Mouse (Mus musculus) lung, embryonic 14.5 days (tissue): ENCODE results near the gene Spata2. TPM values are rescaled to one million over a fixed set of nuclear protein-coding genes. Genes with fewer than 3 reads are reported as not detected.

Experiments used
- ATAC-seq: fragments of 200-750 bp; cut with Nextera tagmentation; 2 replicates; pipeline ENCODE4 v1.8.0; 2017; ENCODE audit warnings: mild to moderate bottlenecking, moderate TSS enrichment, moderate library complexity; ENCODE audit not compliant: insufficient read depth
- DNase-seq: peaks from one replicate; pipeline ENCODE4 v3.0.0-alpha.2; 2015
- H3K27ac ChIP-seq: fragments of 300-500 bp; sonication (generic); 2 replicates; pipeline ENCODE4 v1.5.1; 2014; ENCODE audit warnings: low read depth, mild to moderate bottlenecking, moderate library complexity
- H3K27me3 ChIP-seq: fragments of 300-500 bp; sonication (generic); 2 replicates; pipeline ENCODE4 v1.6.1; 2014; ENCODE audit warnings: low read length, control low read depth; ENCODE audit not compliant: insufficient read depth
- H3K36me3 ChIP-seq: fragments of 300-500 bp; sonication (generic); 2 replicates; pipeline ENCODE4 v1.6.1; 2014; ENCODE audit warnings: control low read depth; ENCODE audit not compliant: insufficient read depth
- H3K4me1 ChIP-seq: fragments of 300-500 bp; sonication (generic); 2 replicates; pipeline ENCODE4 v1.6.1; 2014; ENCODE audit warnings: antibody characterized with exemption, control low read depth; ENCODE audit not compliant: insufficient read depth
- H3K4me2 ChIP-seq: fragments of 300-500 bp; sonication (generic); 2 replicates; pipeline ENCODE4 v1.6.1; 2014; ENCODE audit warnings: mild to moderate bottlenecking
- H3K4me3 ChIP-seq: fragments of 300-500 bp; sonication (generic); 2 replicates; pipeline ENCODE4 v1.5.1; 2014; ENCODE audit warnings: low read depth, low read length
- H3K9ac ChIP-seq: fragments of 300-500 bp; sonication (generic); 2 replicates; pipeline ENCODE4 v1.6.1; 2014
- H3K9me3 ChIP-seq: fragments of 300-500 bp; sonication (generic); 2 replicates; pipeline ENCODE4 v1.6.1; 2016; ENCODE audit warnings: low read depth, low read length, control low read depth
- CTCF ChIP-seq: IDR thresholded peaks from 2 replicates; pipeline ENCODE4 v1.5.1; 2016; ENCODE audit warnings: antibody characterized with exemption, low read depth
- WGBS: fragments of 180-500 bp; shearing (Covaris S2); extraction: QIAGEN DNeasy Blood & Tissue Kit; methylation state at CpG from one replicate; pipeline ENCODE4 v1.1.7; 2014; 5-methylcytosine and 5-hydroxymethylcytosine counted together
- polyA plus RNA-seq: library from polyadenylated mRNA; unstranded; fragments of >200 nt; fragmentation: Nextera tagmentation; extraction: Ambion mirVana; gene quantifications from 2 replicates; pipeline ENCODE4 v1.2.1, GENCODE M21; 2014

Spata2 gene
- polyA plus RNA-seq, 1 experiment from 2014 or later, result 15.6 TPM

DNA sequence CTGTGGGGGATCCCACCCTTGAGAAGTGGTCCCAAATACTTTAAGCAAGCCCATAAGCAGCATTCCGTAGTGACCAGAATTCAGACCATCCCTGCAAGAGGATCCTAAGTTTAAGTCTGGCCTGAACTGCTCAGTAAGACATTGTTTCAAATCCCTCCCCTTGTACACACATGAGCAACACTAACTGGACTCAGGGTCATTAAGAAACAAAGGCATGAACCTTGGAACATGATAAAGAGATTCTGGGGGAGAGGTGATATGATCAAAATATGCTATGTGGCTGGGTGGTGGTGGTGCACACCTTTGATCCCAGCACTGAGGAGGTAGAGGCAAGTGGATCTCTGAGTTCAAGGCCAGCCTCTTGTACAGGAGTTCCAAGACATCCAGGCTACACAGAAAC, 13.2 kb downstream of the Spata2 start:
- ATAC-seq, result no peak
- H3K4me2 ChIP-seq, result no peak overlapping the region
- no peak overlapping the region for H3K4me3 ChIP-seq
- no peak overlapping the region for H3K9ac ChIP-seq
- H3K36me3 ChIP-seq, result peaks cover 40% of the 10 kb centered on the region
- no peaks in the 10 kb centered on the region for H3K9me3 ChIP-seq
- DNase-seq, result no peak
- WGBS, result 94% methylated on average over 1 of the region's 1 CpGs
- no peak overlapping the region for H3K27ac ChIP-seq
- no peaks in the 10 kb centered on the region for H3K27me3 ChIP-seq
- peaks cover 4% of the 10 kb centered on the region; the same call in 1 of the 2 replicates for H3K4me1 ChIP-seq
- TF ChIP-seq CTCF, result no peak

DNA sequence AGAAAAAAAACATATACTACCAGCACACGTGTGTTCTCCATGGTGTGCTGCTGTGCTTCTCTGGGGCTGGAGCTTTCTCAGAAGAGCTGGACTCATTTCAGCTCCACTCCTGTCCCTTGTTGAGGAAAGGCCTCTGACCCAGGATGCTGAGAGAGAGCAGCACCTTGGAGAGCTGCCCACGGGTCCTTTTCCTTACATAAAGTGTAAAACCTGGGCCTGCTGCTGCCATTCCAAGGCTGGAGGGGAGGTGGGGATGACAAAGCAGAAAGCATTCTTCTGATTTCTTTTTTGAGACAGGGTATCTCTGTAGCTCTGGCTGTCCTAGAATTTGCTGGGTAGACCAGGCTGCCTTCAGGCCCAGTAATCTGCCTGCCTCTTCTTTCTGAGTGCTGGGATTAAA, 14.6 kb downstream of the Spata2 start:
- no peak for TF ChIP-seq CTCF
- no peak for ATAC-seq
- Histone ChIP-seq H3K4me2 (no peak overlapping the region), H3K4me3 (no peak overlapping the region), H3K4me1 (peaks cover 4% of the 10 kb centered on the region; the same call in 1 of the 2 replicates), H3K36me3 (peaks cover 40% of the 10 kb centered on the region), H3K27ac (no peak overlapping the region), H3K9ac (no peak overlapping the region), H3K9me3 (no peaks in the 10 kb centered on the region), H3K27me3 (no peaks in the 10 kb centered on the region)
- 36% methylated on average over 2 of the region's 2 CpGs for WGBS
- peak; percentile 35 for DNase-seq

DNA sequence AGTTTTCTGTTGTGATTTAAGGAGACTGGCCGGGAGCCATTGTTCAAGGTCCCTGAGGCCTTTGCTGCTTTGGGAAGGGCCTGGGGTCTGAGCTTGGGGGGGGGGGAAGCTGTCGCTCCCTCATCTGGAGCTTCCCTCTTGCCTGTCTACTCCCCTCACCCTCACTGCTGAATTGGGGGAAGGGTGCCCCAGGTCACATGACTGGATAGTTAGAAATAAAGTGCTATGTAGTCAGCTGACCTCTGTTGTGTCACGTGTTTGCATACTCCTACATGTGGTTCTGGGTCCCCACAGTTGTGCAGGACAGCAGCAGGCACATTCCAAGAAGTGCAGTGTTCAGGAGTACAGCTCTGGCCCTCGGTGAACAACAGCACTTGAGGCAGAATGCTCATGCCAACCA, 15.9 kb downstream of the Spata2 start:
- WGBS, result 54% methylated on average over 4 of the region's 4 CpGs
- H3K4me1 ChIP-seq, result peaks cover 4% of the 10 kb centered on the region; the same call in 1 of the 2 replicates
- no peak overlapping the region for H3K4me2 ChIP-seq
- H3K9me3 ChIP-seq, result no peaks in the 10 kb centered on the region
- H3K36me3 ChIP-seq, result peaks cover 42% of the 10 kb centered on the region
- no peak overlapping the region for H3K4me3 ChIP-seq
- peak overlapping the region; percentile 32; the same call in 1 of the 2 replicates for H3K27ac ChIP-seq
- no peak overlapping the region for H3K9ac ChIP-seq
- DNase-seq, result no peak
- TF ChIP-seq CTCF, result no peak
- peak; percentile 16; the same call in 1 of the 2 replicates for ATAC-seq
- no peaks in the 10 kb centered on the region for H3K27me3 ChIP-seq

DNA sequence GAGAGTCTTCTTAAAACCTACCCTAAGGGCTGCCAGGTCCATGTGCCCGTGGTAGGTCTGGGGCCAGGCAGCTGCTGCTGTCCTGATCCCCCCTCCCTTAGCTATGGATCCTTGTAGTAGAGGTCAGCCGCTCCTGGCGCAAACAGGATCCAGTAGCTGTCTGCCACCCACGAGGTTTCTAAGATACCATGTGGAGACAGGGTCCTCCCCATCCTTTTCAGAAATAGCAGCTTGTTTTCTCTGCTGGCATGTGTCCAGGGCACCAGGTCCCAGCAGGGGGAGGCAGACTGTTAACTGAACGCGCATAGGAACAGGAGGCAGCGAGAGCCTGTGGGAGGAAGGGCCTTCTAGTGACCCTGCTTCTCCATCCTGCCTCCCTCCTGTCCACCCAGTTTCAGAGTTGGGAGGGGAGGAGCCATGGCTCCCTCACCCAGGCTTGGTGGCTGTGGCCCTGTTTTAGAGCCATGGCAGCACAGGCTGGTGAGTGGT, 16.4 kb downstream of the Spata2 start:
- peaks cover 47% of the 10 kb centered on the region for H3K36me3 ChIP-seq
- peak; percentile 77 for ATAC-seq
- H3K4me2 ChIP-seq, result no peak overlapping the region

DNA sequence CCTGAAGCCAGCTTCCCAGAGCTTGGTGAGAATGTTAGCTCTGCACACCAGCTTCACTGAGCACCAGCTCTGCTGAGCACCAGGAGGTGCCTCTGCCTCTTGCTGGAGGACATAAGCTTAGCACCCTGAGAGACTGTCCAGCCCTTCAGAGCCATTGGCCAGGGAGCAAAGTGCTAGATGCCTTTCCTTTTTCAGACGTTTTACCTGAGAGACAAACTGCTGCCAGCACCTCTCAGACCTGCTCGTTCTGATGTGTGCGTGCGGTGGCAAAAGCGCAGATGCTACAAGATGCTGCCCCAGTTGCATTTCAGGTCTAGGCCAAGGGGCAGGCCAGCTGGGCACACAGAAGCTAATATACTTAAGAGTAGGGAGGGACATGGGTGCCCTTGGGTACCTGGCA, 17.1 kb downstream of the Spata2 start:
- 72% methylated on average over 5 of the region's 5 CpGs for WGBS
- no peak for TF ChIP-seq CTCF
- H3K27me3 ChIP-seq, result no peaks in the 10 kb centered on the region
- no peak overlapping the region for H3K4me2 ChIP-seq
- H3K36me3 ChIP-seq, result peaks cover 50% of the 10 kb centered on the region
- no peak for ATAC-seq
- no peak overlapping the region for H3K4me3 ChIP-seq
- H3K27ac ChIP-seq, result peak overlapping the region; percentile 69; the same call in 1 of the 2 replicates
- peaks cover 4% of the 10 kb centered on the region; the same call in 1 of the 2 replicates for H3K4me1 ChIP-seq
- no peak for DNase-seq
- H3K9ac ChIP-seq, result no peak overlapping the region
- H3K9me3 ChIP-seq, result no peaks in the 10 kb centered on the region

More for the DNA sequence above, 16.4 kb downstream of the Spata2 start:
- Histone ChIP-seq H3K27ac (peak overlapping the region; percentile 69; the same call in 1 of the 2 replicates), H3K27me3 (no peaks in the 10 kb centered on the region), H3K4me3 (no peak overlapping the region), H3K9me3 (no peaks in the 10 kb centered on the region), H3K4me1 (peaks cover 4% of the 10 kb centered on the region; the same call in 1 of the 2 replicates), H3K9ac (no peak overlapping the region)
- WGBS, result 19% methylated on average over 7 of the region's 7 CpGs
- peak; percentile 86 for DNase-seq
- TF ChIP-seq CTCF, result peak; percentile 54

DNA sequence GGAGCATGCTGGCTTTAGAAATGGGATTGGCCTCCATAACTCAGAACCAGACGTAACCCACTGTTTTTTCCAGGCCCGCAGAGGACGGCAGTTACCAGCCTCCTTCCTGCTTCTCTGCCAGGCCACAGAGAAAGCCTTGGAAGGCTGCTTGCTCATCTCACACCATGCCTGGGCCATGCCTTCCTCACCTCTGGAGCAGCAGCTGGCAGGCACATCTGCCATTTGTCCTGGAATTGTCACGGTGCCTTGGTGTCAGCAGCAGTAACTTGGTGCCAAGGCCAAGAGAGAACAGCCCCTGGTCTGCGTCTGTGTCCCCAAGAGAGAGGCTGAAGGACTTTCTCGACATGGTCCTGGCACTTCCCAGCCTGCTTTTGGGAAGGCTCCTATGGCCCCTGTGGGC, 18.5 kb downstream of the Spata2 start:
- peaks cover 64% of the 10 kb centered on the region for H3K36me3 ChIP-seq
- TF ChIP-seq CTCF, result no peak

DNA sequence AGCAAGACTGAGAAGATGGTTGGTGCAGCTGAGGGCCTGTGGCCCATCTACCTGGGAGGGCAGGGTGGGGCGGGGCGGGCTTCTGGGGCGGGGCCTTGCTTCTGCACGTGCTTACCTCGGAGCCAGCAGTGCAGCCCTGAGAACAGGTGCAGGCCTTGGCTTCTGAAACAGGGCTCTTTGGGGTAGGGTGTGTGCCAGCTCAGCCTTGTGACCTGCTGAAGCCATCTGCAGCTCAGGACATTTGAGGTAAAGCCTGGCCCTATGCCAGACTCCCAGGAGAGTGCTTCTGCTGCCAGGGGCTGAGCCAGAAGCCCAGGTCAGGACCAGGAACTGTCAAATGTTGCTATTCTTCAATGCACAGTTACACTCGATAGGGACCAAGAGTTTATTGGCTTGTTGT, 21.1 kb downstream of the Spata2 start:
- H3K27me3 ChIP-seq, result no peaks in the 10 kb centered on the region
- WGBS, result 86% methylated on average over 6 of the region's 6 CpGs
- no peak overlapping the region for H3K9ac ChIP-seq
- no peak for TF ChIP-seq CTCF
- no peak overlapping the region for H3K4me2 ChIP-seq
- ATAC-seq, result no peak
- DNase-seq, result no peak
- 0 out of 2 replicates have a peak, but pooled peaks cover 1% of the 10 kb centered on the region for H3K4me1 ChIP-seq
- no peak overlapping the region for H3K27ac ChIP-seq
- no peak overlapping the region for H3K4me3 ChIP-seq
- H3K9me3 ChIP-seq, result no peaks in the 10 kb centered on the region
- H3K36me3 ChIP-seq, result peaks cover 78% of the 10 kb centered on the region

More for the DNA sequence above, 18.5 kb downstream of the Spata2 start:
- H3K4me1 ChIP-seq, result peaks cover 4% of the 10 kb centered on the region; the same call in 1 of the 2 replicates
- H3K4me3 ChIP-seq, result no peak overlapping the region
- no peaks in the 10 kb centered on the region for H3K27me3 ChIP-seq
- no peaks in the 10 kb centered on the region for H3K9me3 ChIP-seq
- WGBS, result 86% methylated on average over 6 of the region's 6 CpGs
- no peak overlapping the region for H3K9ac ChIP-seq
- ATAC-seq (no peak), DNase-seq (no peak)
- H3K4me2 ChIP-seq, result no peak overlapping the region
- H3K27ac ChIP-seq, result no peak overlapping the region
